ENCODE assay signal across 16 mouse cellular contexts in genomic region chr1:176667552-176668306, GRCm38 (mm10).
"Had no signal": no experiment of that assay in that cellular context is flagged by ENCODE, and none has a peak within 500 bp of the region (broad histone marks: within the 10 kb centered on the region; RNA-seq: fewer than 3 reads in every experiment).

No protein-coding gene starts in this region.

- H3K9me3 ChIP-seq: limb, embryonic 12.5 days; limb, embryonic 15.5 days; midbrain, embryonic 12.5 days; midbrain, embryonic 15.5 days; neural tube, embryonic 12.5 days had no signal

- H3K36me3 ChIP-seq: limb, embryonic 12.5 days; limb, embryonic 15.5 days; midbrain, embryonic 12.5 days; midbrain, embryonic 15.5 days; neural tube, embryonic 12.5 days; neural tube, embryonic 15.5 days had no signal

- DNase-seq: kidney, adult 2 months; kidney, postnatal 25 days; liver, postnatal 0 days; lung, embryonic 14.5 days; thymus, adult 18-20 months; thymus, postnatal 36 days had no signal

- H3K4me3 ChIP-seq: left cerebral cortex, adult 2 months; limb, embryonic 12.5 days; limb, embryonic 15.5 days; midbrain, embryonic 12.5 days; midbrain, embryonic 15.5 days; neural tube, embryonic 12.5 days; neural tube, embryonic 15.5 days had no signal

- H3K27ac ChIP-seq: kidney, postnatal 0 days; left cerebral cortex, adult 2 months; limb, embryonic 12.5 days; limb, embryonic 15.5 days; liver, embryonic 14.5 days; macrophage; midbrain, embryonic 12.5 days; midbrain, embryonic 15.5 days; neural tube, embryonic 12.5 days; neural tube, embryonic 15.5 days had no signal

- H3K4me1 ChIP-seq: limb, embryonic 12.5 days; limb, embryonic 15.5 days; midbrain, embryonic 15.5 days; neural tube, embryonic 12.5 days; neural tube, embryonic 15.5 days had no signal

- H3K27me3 ChIP-seq: limb, embryonic 12.5 days; limb, embryonic 15.5 days; midbrain, embryonic 12.5 days; midbrain, embryonic 15.5 days; neural tube, embryonic 12.5 days; neural tube, embryonic 15.5 days had no signal
